ENCODE assay signal across 8 mouse cellular contexts in the genomic region with DNA sequence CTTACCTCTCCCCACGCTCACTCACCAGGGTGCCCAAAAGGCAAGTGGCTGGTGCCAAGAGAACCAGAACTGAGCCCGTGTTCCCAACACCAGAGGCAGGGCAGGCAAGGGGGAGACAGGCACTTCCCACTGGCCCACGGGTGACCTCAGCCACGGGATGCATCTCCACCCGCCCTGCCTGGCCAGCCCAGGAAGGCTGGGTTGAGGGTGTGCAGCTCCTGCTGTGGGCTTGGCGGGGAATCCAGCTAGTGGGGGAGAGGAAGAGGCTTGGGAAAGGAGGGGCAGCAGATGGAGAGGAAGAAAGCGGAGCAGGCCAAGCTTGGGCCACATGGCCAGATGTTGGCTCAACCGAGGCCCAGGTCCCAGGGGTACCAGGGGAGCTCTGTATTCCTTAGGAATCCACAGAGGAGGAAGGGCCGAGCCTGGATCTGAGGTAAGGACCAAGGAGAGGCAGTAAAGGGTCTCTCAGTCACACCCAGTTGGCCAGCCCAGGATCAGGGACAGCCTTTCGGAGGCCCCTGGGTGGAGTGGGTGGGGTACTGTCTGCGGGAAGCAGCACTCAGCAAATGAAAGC.
DNase-seq lines count a peak whose midpoint lies in the region; ATAC-seq and TF ChIP-seq lines count a peak whose summit lies in the region.

No protein-coding gene starts in this region.

- peaks cover 16% of the 10 kb centered on the region for H3K4me1 ChIP-seq in intestine, embryonic 14.5 days (replicated peaks; ENCODE audit: control insufficient read depth, insufficient read depth, low read length)
- no peaks in the 10 kb centered on the region for H3K4me1 ChIP-seq in intestine, postnatal 0 days (replicated peaks; ENCODE audit: control insufficient read depth, insufficient read depth, low read length)
- peaks cover 46% of the 10 kb centered on the region for H3K4me1 ChIP-seq in embryonic facial prominence, embryonic 12.5 days
- H3K4me1 ChIP-seq in heart, embryonic 14.5 days (ENCODE audit: control insufficient read depth in 2 of 2, insufficient read depth in 2 of 2, low read length in 2 of 2) = peaks cover 7 to 9% of the 10 kb centered on the region in 2 experiments; a peak in 2 of 4 replicates
- peaks cover 8% of the 10 kb centered on the region; the same call in 1 of the 2 replicates for H3K4me1 ChIP-seq in kidney, postnatal 0 days (replicated peaks; ENCODE audit: insufficient read depth, low read length)

- H3K27me3 ChIP-seq in intestine, embryonic 14.5 days (replicated peaks; ENCODE audit: control insufficient read depth, insufficient read depth, low read length) = no peaks in the 10 kb centered on the region
- no peaks in the 10 kb centered on the region for H3K27me3 ChIP-seq in intestine, postnatal 0 days (replicated peaks; ENCODE audit: control insufficient read depth, insufficient read depth, low read length)
- no peaks in the 10 kb centered on the region for H3K27me3 ChIP-seq in embryonic facial prominence, embryonic 12.5 days
- no peaks in the 10 kb centered on the region for H3K27me3 ChIP-seq in heart, embryonic 14.5 days (ENCODE audit: control insufficient read depth, insufficient read depth, low read length)
- no peaks in the 10 kb centered on the region for H3K27me3 ChIP-seq in kidney, postnatal 0 days (ENCODE audit: insufficient read depth, low read length)

- no peak for TF ChIP-seq CTCF in intestine, postnatal 0 days (IDR thresholded peaks at IDR 0.05; ENCODE audit: low read depth)
- TF ChIP-seq CTCF in kidney, postnatal 0 days (IDR thresholded peaks at IDR 0.05; ENCODE audit: low read depth) = no peak

- no peaks in the 10 kb centered on the region for H3K36me3 ChIP-seq in intestine, embryonic 14.5 days (ENCODE audit: control insufficient read depth, insufficient read depth, low read length)
- H3K36me3 ChIP-seq in intestine, postnatal 0 days (ENCODE audit: control insufficient read depth, insufficient read depth) = no peaks in the 10 kb centered on the region
- H3K36me3 ChIP-seq in embryonic facial prominence, embryonic 12.5 days = 0 out of 2 replicates have a peak, but pooled peaks cover 4% of the 10 kb centered on the region
- no peaks in the 10 kb centered on the region for H3K36me3 ChIP-seq in heart, embryonic 14.5 days (ENCODE audit: control insufficient read depth, insufficient read depth, low read length)
- no peaks in the 10 kb centered on the region for H3K36me3 ChIP-seq in kidney, postnatal 0 days (ENCODE audit: insufficient read depth, low read length)

- no peak overlapping the region for H3K9ac ChIP-seq in intestine, embryonic 14.5 days (ENCODE audit: low read length)
- H3K9ac ChIP-seq in intestine, postnatal 0 days (ENCODE audit: low read depth, low read length) = no peak overlapping the region
- H3K9ac ChIP-seq in embryonic facial prominence, embryonic 12.5 days = peak overlapping the region; percentile 34
- H3K9ac ChIP-seq in heart, embryonic 14.5 days (ENCODE audit: low read length) = no peak overlapping the region
- H3K9ac ChIP-seq in kidney, postnatal 0 days (ENCODE audit: low read depth, low read length) = no peak overlapping the region

- peak; percentile 62 for DNase-seq in intestine, embryonic 14.5 days (ENCODE audit: low spot score)
- DNase-seq in kidney, postnatal 0 days (ENCODE audit: low spot score) = peak; percentile 61
- peak; percentile 68 for DNase-seq in skeletal muscle tissue, adult 2 months (ENCODE audit: low read depth, low spot score)
- DNase-seq in spleen, postnatal 14 days (ENCODE audit: low spot score in 2 of 2) = no peak

- peak overlapping the region; percentile 18 for H3K4me2 ChIP-seq in intestine, embryonic 14.5 days (ENCODE audit: low read length)
- H3K4me2 ChIP-seq in intestine, postnatal 0 days (replicated peaks; ENCODE audit: low read depth) = no peak overlapping the region
- peak overlapping the region; percentile 12 for H3K4me2 ChIP-seq in embryonic facial prominence, embryonic 12.5 days (replicated peaks)
- H3K4me2 ChIP-seq in heart, embryonic 14.5 days (ENCODE audit: low read length) = no peak overlapping the region
- no peak overlapping the region for H3K4me2 ChIP-seq in kidney, postnatal 0 days (ENCODE audit: low read length)

- WGBS in intestine, embryonic 14.5 days = 35% methylated on average over 11 of the region's 11 CpGs
- 36% methylated on average over 11 of the region's 11 CpGs for WGBS in intestine, postnatal 0 days
- 29% methylated on average over 11 of the region's 11 CpGs for WGBS in embryonic facial prominence, embryonic 12.5 days
- 37% methylated on average over 11 of the region's 11 CpGs for WGBS in heart, embryonic 14.5 days
- WGBS in kidney, postnatal 0 days = 37% methylated on average over 11 of the region's 11 CpGs

- H3K27ac ChIP-seq in intestine, embryonic 14.5 days (ENCODE audit: low read depth) = 0 out of 2 replicates have a peak overlapping the region, but pooled peaks have one; percentile 33
- H3K27ac ChIP-seq in intestine, postnatal 0 days (ENCODE audit: low read depth, low read length) = no peak overlapping the region
- H3K27ac ChIP-seq in embryonic facial prominence, embryonic 12.5 days = peak overlapping the region; percentile 77
- H3K27ac ChIP-seq in heart, embryonic 14.5 days (replicated peaks in 1 of 2; ENCODE audit: control insufficient read depth in 1 of 2, insufficient read depth in 1 of 2, low read depth in 2 of 2, low read length in 2 of 2) = peak overlapping the region in 1 of 2 experiments; percentile 24; a peak in 1 of 4 replicates
- no peak overlapping the region for H3K27ac ChIP-seq in kidney, postnatal 0 days

- no peak overlapping the region for H3K4me3 ChIP-seq in intestine, embryonic 14.5 days (ENCODE audit: low read depth, low read length)
- no peak overlapping the region for H3K4me3 ChIP-seq in intestine, postnatal 0 days (ENCODE audit: low read depth, low read length)
- H3K4me3 ChIP-seq in embryonic facial prominence, embryonic 12.5 days = no peak overlapping the region
- no peak overlapping the region for H3K4me3 ChIP-seq in heart, embryonic 14.5 days (ENCODE audit: control insufficient read depth in 1 of 2, insufficient read depth in 1 of 2, low read depth in 1 of 2, low read length in 2 of 2)
- no peak overlapping the region for H3K4me3 ChIP-seq in kidney, postnatal 0 days (replicated peaks; ENCODE audit: low read depth, low read length)

- ATAC-seq in intestine, embryonic 14.5 days (replicated peaks; ENCODE audit: low FRiP score, low TSS enrichment, low read depth) = peak; percentile 51
- no peak for ATAC-seq in intestine, postnatal 0 days
- peak; percentile 56; the same call in 1 of the 2 replicates for ATAC-seq in embryonic facial prominence, embryonic 12.5 days (ENCODE audit: insufficient number of reproducible peaks, insufficient read depth, low FRiP score, low TSS enrichment)
- peak; percentile 44; the same call in 1 of the 2 replicates for ATAC-seq in heart, embryonic 14.5 days (ENCODE audit: insufficient number of reproducible peaks, insufficient read depth, low FRiP score, low read depth)
- ATAC-seq in kidney, postnatal 0 days (replicated peaks; ENCODE audit: low FRiP score, low read depth) = peak; percentile 43; the same call in 1 of the 2 replicates
- no peak for ATAC-seq in megakaryocyte progenitor cell, adult 5-6 weeks (replicated peaks; ENCODE audit: poor library complexity)

- H3K9me3 ChIP-seq in intestine, embryonic 14.5 days (ENCODE audit: control insufficient read depth, low read length) = no peaks in the 10 kb centered on the region
- H3K9me3 ChIP-seq in intestine, postnatal 0 days (ENCODE audit: control insufficient read depth) = no peaks in the 10 kb centered on the region
- no peaks in the 10 kb centered on the region for H3K9me3 ChIP-seq in embryonic facial prominence, embryonic 12.5 days
- H3K9me3 ChIP-seq in heart, embryonic 14.5 days (ENCODE audit: control insufficient read depth, low read length) = no peaks in the 10 kb centered on the region
- H3K9me3 ChIP-seq in kidney, postnatal 0 days (replicated peaks; ENCODE audit: low read length) = no peaks in the 10 kb centered on the region

Comparison
In these comparisons a context has a peak if more than half of its experiments do, and no peak if none do; other contexts are left out.
1. ATAC-seq: peak in intestine, embryonic 14.5 days (single experiment), embryonic facial prominence, embryonic 12.5 days (single experiment), heart, embryonic 14.5 days (single experiment) and kidney, postnatal 0 days (single experiment); none in intestine, postnatal 0 days (single experiment) and megakaryocyte progenitor cell, adult 5-6 weeks (single experiment).
2. H3K27ac ChIP-seq: peak in intestine, embryonic 14.5 days (single experiment) and embryonic facial prominence, embryonic 12.5 days (single experiment); none in intestine, postnatal 0 days (single experiment) and kidney, postnatal 0 days (single experiment).
3. H3K4me2 ChIP-seq: peak in intestine, embryonic 14.5 days (single experiment) and embryonic facial prominence, embryonic 12.5 days (single experiment); none in intestine, postnatal 0 days (single experiment), heart, embryonic 14.5 days (single experiment) and kidney, postnatal 0 days (single experiment).
4. DNase-seq: peak in intestine, embryonic 14.5 days (single experiment), kidney, postnatal 0 days (single experiment) and skeletal muscle tissue, adult 2 months (single experiment); none in spleen, postnatal 14 days (0 of 2).